Mouse (Mus musculus) splenic B cell, adult 2 months (primary cell): ENCODE data around the gene Nfib.

Experiments
- DNase-seq: peaks from one replicate; pipeline ENCODE4 v3.0.0-alpha.2; 2011; ENCODE audit warnings: low read depth, low spot score
- H3K27me3 ChIP-seq: 2 replicates; pipeline ENCODE4 v1.6.1; 2012; ENCODE audit warnings: mild to moderate bottlenecking, low read length, moderate library complexity, mixed read lengths; ENCODE audit not compliant: control insufficient read depth, poor library complexity, insufficient read depth, severe bottlenecking
- H3K36me3 ChIP-seq: 2 replicates; pipeline ENCODE4 v1.6.1; 2012; ENCODE audit warnings: mild to moderate bottlenecking, low read length, moderate library complexity, mixed read lengths; ENCODE audit not compliant: control insufficient read depth, poor library complexity, insufficient read depth, severe bottlenecking

Gene Nfib

GRCm38 (mm10) chr4:82494829-82495228, 210.7 kb downstream of the Nfib start:
- Histone ChIP-seq H3K36me3 (no peaks in the 10 kb centered on the region), H3K27me3 (no peaks in the 10 kb centered on the region)
- no peak for DNase-seq

- no peak for DNase-seq
These were observed 211.1 kb downstream of the Nfib start for GRCm38 (mm10) chr4:82494424-82494823.

GRCm38 (mm10) chr4:82493865-82494264, 211.7 kb downstream of the Nfib start:
- DNase-seq: no peak
- H3K36me3 ChIP-seq: no peaks in the 10 kb centered on the region
- H3K27me3 ChIP-seq: no peaks in the 10 kb centered on the region

More at GRCm38 (mm10) chr4:82494424-82494823, 211.1 kb downstream of the Nfib start:
- Histone ChIP-seq H3K27me3 (no peaks in the 10 kb centered on the region), H3K36me3 (no peaks in the 10 kb centered on the region)

GRCm38 (mm10) chr4:82493363-82493762, 212.2 kb downstream of the Nfib start:
- DNase-seq: no peak
- no peaks in the 10 kb centered on the region for H3K36me3 ChIP-seq

DNA sequence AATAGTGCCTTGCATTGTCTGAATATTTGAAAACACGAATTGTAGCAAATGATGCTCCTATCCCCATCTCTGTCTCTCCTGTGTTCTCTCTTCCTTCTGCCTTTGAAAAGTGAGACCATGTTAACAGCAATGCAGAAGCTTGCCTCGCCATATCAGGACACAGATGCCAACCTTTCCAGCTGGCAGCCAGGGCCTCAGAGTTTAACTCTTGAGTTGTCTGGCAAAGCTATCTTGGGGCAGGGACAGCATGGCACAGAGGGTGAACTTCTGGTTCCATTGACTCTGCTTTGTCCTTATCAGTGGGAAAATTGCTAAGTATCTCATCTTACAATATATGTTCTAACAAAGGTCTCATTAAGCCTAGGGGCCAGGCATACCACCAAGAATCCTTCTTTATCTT, 212.8 kb downstream of the Nfib start:
- Histone ChIP-seq H3K36me3 (no peaks in the 10 kb centered on the region), H3K27me3 (no peaks in the 10 kb centered on the region)
- DNase-seq: no peak

More at GRCm38 (mm10) chr4:82493363-82493762, 212.2 kb downstream of the Nfib start:
- H3K27me3 ChIP-seq: no peaks in the 10 kb centered on the region

DNA sequence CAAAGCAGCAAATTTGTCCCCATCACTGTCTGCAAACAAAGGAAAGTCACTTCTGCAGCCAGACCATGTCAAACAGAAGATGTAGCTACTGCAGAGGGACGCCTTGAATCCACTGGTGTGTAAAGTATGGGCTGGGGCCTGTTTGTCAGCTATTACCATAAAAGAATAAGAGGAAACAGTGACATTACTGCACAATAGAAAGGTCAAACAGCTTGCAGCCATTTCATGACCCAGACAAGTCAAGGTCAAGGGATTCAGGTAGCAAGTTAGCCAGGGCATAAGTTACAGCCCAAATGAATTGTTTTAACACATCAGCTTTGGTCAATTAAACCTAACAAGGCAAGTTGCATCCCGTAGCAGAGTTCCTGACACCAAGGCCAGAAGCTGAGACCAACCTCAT, 215.6 kb downstream of the Nfib start:
- no peaks in the 10 kb centered on the region for H3K36me3 ChIP-seq

GRCm38 (mm10) chr4:82485910-82486309, 219.6 kb downstream of the Nfib start:
- H3K36me3 ChIP-seq: no peaks in the 10 kb centered on the region
- no peak for DNase-seq
- H3K27me3 ChIP-seq: no peaks in the 10 kb centered on the region; the same call in 1 of the 2 replicates

More for the DNA sequence above, 215.6 kb downstream of the Nfib start:
- DNase-seq: no peak
- no peaks in the 10 kb centered on the region for H3K27me3 ChIP-seq

DNA sequence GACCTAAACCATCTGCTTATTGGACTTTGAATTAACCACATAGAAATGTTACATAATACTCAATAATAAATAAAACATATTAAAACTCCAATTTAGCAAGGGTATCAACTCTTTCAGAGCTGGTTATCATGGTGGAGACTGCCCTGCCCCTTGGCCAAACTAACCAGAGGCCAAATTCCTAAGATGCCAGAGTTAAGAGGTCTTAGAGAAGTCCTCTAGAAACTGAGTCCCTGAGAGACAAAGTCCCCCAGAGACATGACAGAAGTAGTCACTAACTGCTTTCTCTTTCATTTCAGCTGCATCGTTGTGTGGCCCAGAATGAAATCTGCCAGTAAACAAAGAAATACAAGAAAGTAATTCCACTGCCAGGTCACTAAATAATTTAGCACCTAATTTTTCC, 221.7 kb downstream of the Nfib start:
- Histone ChIP-seq H3K27me3 (no peaks in the 10 kb centered on the region; the same call in 1 of the 2 replicates), H3K36me3 (no peaks in the 10 kb centered on the region)
- no peak for DNase-seq

DNA sequence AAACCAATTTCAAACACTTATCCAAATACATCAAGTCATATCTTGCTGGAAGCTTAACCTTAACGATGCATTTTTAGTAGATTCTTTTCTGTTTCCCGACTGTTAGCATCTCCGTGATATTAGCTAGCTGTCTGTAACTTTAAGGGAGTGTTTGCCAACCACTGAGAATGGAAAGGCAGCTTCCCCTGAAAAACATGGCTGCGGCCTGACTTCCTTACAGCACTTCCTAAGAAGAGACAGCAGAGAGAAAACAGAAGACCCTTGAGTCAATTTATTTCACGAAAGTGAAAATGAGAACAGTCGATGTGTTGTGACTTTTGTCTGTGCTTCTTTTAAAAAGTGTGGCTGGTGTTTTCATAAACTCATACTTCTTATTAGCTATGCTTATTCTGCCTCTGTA, 222.3 kb downstream of the Nfib start:
- no peaks in the 10 kb centered on the region; the same call in 1 of the 2 replicates for H3K27me3 ChIP-seq
- no peak for DNase-seq
- H3K36me3 ChIP-seq: no peaks in the 10 kb centered on the region

- Histone ChIP-seq H3K27me3 (no peaks in the 10 kb centered on the region; the same call in 1 of the 2 replicates), H3K36me3 (no peaks in the 10 kb centered on the region)
- DNase-seq: no peak
These were observed 224.9 kb downstream of the Nfib start for GRCm38 (mm10) chr4:82480635-82481034.

GRCm38 (mm10) chr4:82479394-82479793, 226.2 kb downstream of the Nfib start:
- Histone ChIP-seq H3K27me3 (no peaks in the 10 kb centered on the region), H3K36me3 (no peaks in the 10 kb centered on the region)
- DNase-seq: no peak

- DNase-seq: no peak
- Histone ChIP-seq H3K36me3 (no peaks in the 10 kb centered on the region), H3K27me3 (no peaks in the 10 kb centered on the region)
These were observed 227.8 kb downstream of the Nfib start for GRCm38 (mm10) chr4:82477742-82478141.

- H3K27me3 ChIP-seq: no peaks in the 10 kb centered on the region
- no peak for DNase-seq
- no peaks in the 10 kb centered on the region for H3K36me3 ChIP-seq
These were observed 229.1 kb downstream of the Nfib start for GRCm38 (mm10) chr4:82476411-82476810.

GRCm38 (mm10) chr4:82474334-82474733, 231.2 kb downstream of the Nfib start:
- Histone ChIP-seq H3K27me3 (no peaks in the 10 kb centered on the region), H3K36me3 (no peaks in the 10 kb centered on the region)
- no peak for DNase-seq

DNA sequence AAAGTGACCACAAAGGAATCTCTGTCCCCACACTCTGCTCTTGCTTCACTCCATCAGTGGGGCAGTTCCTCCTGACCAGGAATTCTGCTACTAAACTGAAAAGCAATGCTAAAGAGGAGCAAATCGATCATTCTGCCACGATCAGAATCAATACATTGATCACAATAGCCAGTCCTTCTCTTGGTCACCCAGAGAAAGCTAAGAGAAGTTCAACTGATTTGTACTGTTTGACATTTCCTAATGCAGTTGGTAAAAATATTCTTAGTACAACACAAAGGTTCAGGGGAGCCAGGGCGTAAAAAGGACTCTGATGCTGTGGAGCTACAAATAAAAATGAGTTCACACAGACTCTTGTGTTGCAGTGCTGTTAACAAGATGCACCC, 234.6 kb downstream of the Nfib start:
- Histone ChIP-seq H3K36me3 (no peaks in the 10 kb centered on the region), H3K27me3 (no peaks in the 10 kb centered on the region)
- DNase-seq: no peak

DNA sequence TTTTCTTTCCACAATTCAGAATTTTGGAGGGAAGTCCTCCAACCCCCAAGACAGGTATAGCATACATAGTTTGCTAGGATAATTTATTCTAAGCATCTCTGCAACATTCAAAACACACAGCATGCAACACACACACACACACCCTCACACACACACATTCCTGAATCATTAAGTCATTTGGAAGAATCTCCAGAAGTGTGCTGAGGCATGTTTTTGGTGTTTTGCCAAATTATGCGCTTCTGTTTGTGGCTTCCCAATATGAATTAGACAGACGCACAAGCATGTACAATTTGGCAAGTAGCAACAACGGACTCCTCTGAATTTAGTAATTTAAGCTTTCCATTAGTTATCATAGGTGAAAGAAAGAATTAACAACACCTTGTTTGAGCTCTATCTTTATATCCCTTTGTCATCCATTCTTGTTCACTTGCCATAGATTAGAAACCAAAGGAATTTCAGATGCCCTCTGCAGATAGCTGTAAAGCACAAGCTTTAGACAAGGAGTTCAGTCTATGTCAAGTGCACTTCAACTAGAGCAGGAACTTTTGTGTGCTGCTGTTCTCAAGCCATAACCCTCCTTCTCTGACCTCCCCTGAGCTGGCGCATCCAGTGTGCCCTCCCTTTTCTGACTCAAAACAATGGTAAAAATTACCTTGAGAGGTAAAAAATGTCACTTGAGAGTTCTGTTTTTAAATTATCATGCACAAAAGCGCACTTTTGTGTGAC, 235.2 kb downstream of the Nfib start:
- no peak for DNase-seq
- no peaks in the 10 kb centered on the region for H3K27me3 ChIP-seq
- H3K36me3 ChIP-seq: no peaks in the 10 kb centered on the region
